Comparison of ENCODE assay signal across 11 mouse cellular contexts in the genomic region with DNA sequence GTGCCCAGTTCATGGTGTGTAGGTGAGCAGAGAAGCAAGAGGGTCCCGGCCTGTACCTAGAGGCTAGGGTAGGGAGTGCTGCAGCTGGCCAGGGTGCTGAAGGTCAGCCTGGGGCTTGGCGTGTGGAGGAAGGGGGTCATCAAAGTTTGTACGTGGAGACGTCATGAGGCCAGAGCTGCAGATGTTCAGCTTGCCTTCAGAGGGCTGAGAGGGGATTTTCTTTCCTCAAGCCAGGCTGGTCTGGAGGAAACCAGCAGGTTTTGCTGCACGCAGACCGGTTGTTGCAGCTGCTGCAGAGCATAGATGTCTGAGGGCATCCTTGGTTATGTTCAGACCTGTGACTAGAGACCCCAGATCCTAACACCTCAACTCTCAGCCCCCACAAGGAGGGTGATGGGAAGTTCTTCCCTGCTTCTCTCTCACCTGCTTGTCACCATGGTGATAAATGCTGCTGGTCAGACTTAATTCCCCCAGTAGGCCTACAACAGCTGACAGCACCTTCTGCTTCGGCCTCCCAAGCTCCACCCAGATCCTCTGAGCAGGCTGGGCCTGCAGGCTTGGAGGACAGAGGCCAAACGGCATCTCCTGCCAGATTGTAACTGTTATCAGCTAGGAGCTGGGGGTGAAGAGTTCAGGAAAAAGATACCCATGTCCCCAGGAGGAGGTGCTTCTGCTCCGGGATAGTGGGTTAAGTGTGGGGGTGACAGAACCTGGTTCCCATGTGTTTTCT. TPM values are rescaled to one million over a fixed set of nuclear protein-coding genes. Genes with fewer than 3 reads are reported as not detected.
A peak's percentile ranks its signal among the peaks of the same experiment; 100 is the strongest.
DNase-seq lines count a peak whose midpoint lies in the region; ATAC-seq and TF ChIP-seq lines count a peak whose summit lies in the region.
"Had no signal": no experiment of that assay in that cellular context is flagged by ENCODE, and none has a peak within 500 bp of the region (broad histone marks: within the 10 kb centered on the region; RNA-seq: fewer than 3 reads in every experiment).

No protein-coding gene starts in this region.

- TF ChIP-seq CTCF in spleen, adult 2 months (IDR thresholded peaks at IDR 0.05; ENCODE audit: extremely low read depth, insufficient read depth, insufficient read length, insufficient replicate concordance), result no peak
- no peak for TF ChIP-seq CTCF in stomach, postnatal 0 days (IDR thresholded peaks at IDR 0.05; ENCODE audit: low read depth)

- ATAC-seq in embryonic facial prominence, embryonic 14.5 days (ENCODE audit: low read depth), result 0 out of 2 replicates have a peak, but pooled peaks have one; percentile 41
- ATAC-seq in stomach, postnatal 0 days (ENCODE audit: low FRiP score, low TSS enrichment), result peak; percentile 39; the same call in 1 of the 2 replicates

- no peak for TF ChIP-seq POLR2A in spleen, adult 2 months (IDR thresholded peaks at IDR 0.05; ENCODE audit: low read depth, low read length)

- H3K4me3 ChIP-seq in embryonic facial prominence, embryonic 14.5 days (ENCODE audit: low read depth, low read length), result no peak overlapping the region
- H3K4me3 ChIP-seq in embryonic facial prominence, embryonic 10.5 days, result no peak overlapping the region
- H3K4me3 ChIP-seq in spleen, adult 2 months (ENCODE audit: extremely low read depth, insufficient read depth, insufficient read length), result peak overlapping the region; percentile 11
- H3K4me3 ChIP-seq in stomach, postnatal 0 days (ENCODE audit: low read depth, low read length), result no peak overlapping the region
- H3K4me3 ChIP-seq: layer of hippocampus, adult 2 months had no signal

- no peak overlapping the region for H3K9ac ChIP-seq in embryonic facial prominence, embryonic 14.5 days (ENCODE audit: low read depth, low read length)
- no peak overlapping the region for H3K9ac ChIP-seq in stomach, postnatal 0 days (ENCODE audit: low read length)

- H3K27me3 ChIP-seq in embryonic facial prominence, embryonic 14.5 days (replicated peaks; ENCODE audit: control insufficient read depth, insufficient read depth, low read length), result no peaks in the 10 kb centered on the region
- H3K27me3 ChIP-seq in embryonic facial prominence, embryonic 10.5 days (replicated peaks; ENCODE audit: low read depth, poor library complexity, severe bottlenecking), result no peaks in the 10 kb centered on the region
- no peaks in the 10 kb centered on the region for H3K27me3 ChIP-seq in spleen, adult 2 months (ENCODE audit: control insufficient read depth, insufficient read depth, low read length)
- no peaks in the 10 kb centered on the region for H3K27me3 ChIP-seq in stomach, postnatal 0 days (ENCODE audit: control insufficient read depth, insufficient read depth, low read length)

- no peak overlapping the region for H3K27ac ChIP-seq in embryonic facial prominence, embryonic 14.5 days (replicated peaks; ENCODE audit: low read depth, low read length)
- H3K27ac ChIP-seq in embryonic facial prominence, embryonic 10.5 days (replicated peaks), result no peak overlapping the region
- H3K27ac ChIP-seq in spleen, adult 2 months (ENCODE audit: insufficient read depth, low read length), result peak overlapping the region; percentile 89
- H3K27ac ChIP-seq in stomach, postnatal 0 days (replicated peaks), result no peak overlapping the region
- H3K27ac ChIP-seq: layer of hippocampus, adult 2 months had no signal

- H3K4me1 ChIP-seq in embryonic facial prominence, embryonic 14.5 days (ENCODE audit: control insufficient read depth, insufficient read depth, low read length), result no peaks in the 10 kb centered on the region
- H3K4me1 ChIP-seq in embryonic facial prominence, embryonic 10.5 days, result peaks cover 16% of the 10 kb centered on the region
- peaks cover 24% of the 10 kb centered on the region for H3K4me1 ChIP-seq in spleen, adult 2 months (ENCODE audit: control insufficient read depth, insufficient read depth, insufficient read length)
- no peaks in the 10 kb centered on the region for H3K4me1 ChIP-seq in stomach, postnatal 0 days (replicated peaks; ENCODE audit: control insufficient read depth, insufficient read depth)

- no peaks in the 10 kb centered on the region for H3K36me3 ChIP-seq in embryonic facial prominence, embryonic 14.5 days (ENCODE audit: control insufficient read depth, insufficient read depth, low read length)
- H3K36me3 ChIP-seq in embryonic facial prominence, embryonic 10.5 days (replicated peaks), result no peaks in the 10 kb centered on the region
- no peaks in the 10 kb centered on the region for H3K36me3 ChIP-seq in spleen, adult 2 months (ENCODE audit: control insufficient read depth, insufficient read depth, low read length)
- H3K36me3 ChIP-seq in stomach, postnatal 0 days (ENCODE audit: control insufficient read depth, insufficient read depth, low read length), result no peaks in the 10 kb centered on the region

- DNase-seq in embryonic facial prominence, embryonic 14.5 days (ENCODE audit: low spot score), result peak; percentile 17
- no peak for DNase-seq in embryonic facial prominence, embryonic 10.5 days (ENCODE audit: low spot score)
- no peak for DNase-seq in spleen, adult 2 months (ENCODE audit: low read depth in 1 of 2, low spot score in 2 of 2)
- no peak for DNase-seq in spleen, adult 12 weeks (ENCODE audit: low spot score)
- peak; percentile 57 for DNase-seq in induced T-regulatory cell, adult 2 months (ENCODE audit: low read depth)
- DNase-seq in stomach, postnatal 0 days (ENCODE audit: low spot score), result no peak
- DNase-seq in left cerebral cortex, adult 18-20 months (ENCODE audit: low spot score in 2 of 2), result no peak
- DNase-seq in gastrocnemius, adult 18-20 months (ENCODE audit: low spot score), result no peak
- DNase-seq: adrenal gland, adult 2 months had no signal

- H3K9me3 ChIP-seq in embryonic facial prominence, embryonic 14.5 days (ENCODE audit: control insufficient read depth, low read length), result peaks cover 11% of the 10 kb centered on the region; the same call in 1 of the 2 replicates
- H3K9me3 ChIP-seq in embryonic facial prominence, embryonic 10.5 days, result peaks cover 4% of the 10 kb centered on the region; the same call in 1 of the 2 replicates
- no peaks in the 10 kb centered on the region for H3K9me3 ChIP-seq in stomach, postnatal 0 days (ENCODE audit: control insufficient read depth, low read length)

- no peak for TF ChIP-seq EP300 in stomach, postnatal 0 days (optimal IDR thresholded peaks at IDR 0.05)

- H3K4me2 ChIP-seq in embryonic facial prominence, embryonic 14.5 days (ENCODE audit: low read depth, low read length), result no peak overlapping the region
- no peak overlapping the region for H3K4me2 ChIP-seq in stomach, postnatal 0 days (replicated peaks; ENCODE audit: low read depth)
- H3K4me2 ChIP-seq: heart, embryonic 11.5 days had no signal

- 46% methylated on average over 9 of the region's 9 CpGs for WGBS in embryonic facial prominence, embryonic 14.5 days
- 54% methylated on average over 9 of the region's 9 CpGs for WGBS in embryonic facial prominence, embryonic 10.5 days
- WGBS in spleen, adult 2 months, result 17% methylated on average over 9 of the region's 9 CpGs
- WGBS in stomach, postnatal 0 days, result 37% methylated on average over 9 of the region's 9 CpGs

RNA-seq across cellular contexts. Expression of gene Coro2a, which starts 27.8 kb away (rescaled TPM):
- polyA plus RNA-seq in embryonic facial prominence, embryonic 14.5 days (2014; fragmentation: Nextera tagmentation; extraction: Ambion mirVana), result 4.0 and 5.0 TPM in 2 replicates
- 7.1 and 8.5 TPM in 2 replicates for polyA plus RNA-seq in embryonic facial prominence, embryonic 10.5 days (2016; fragmentation: Nextera tagmentation; extraction: Ambion mirVana)
- 36.0 and 51.3 TPM in 2 replicates for polyA plus RNA-seq in spleen, adult 2 months (2012; rRNA removed)
- polyA plus RNA-seq in stomach, postnatal 0 days (2015; fragmentation: Nextera tagmentation; extraction: Ambion mirVana), result 16.7 and 17.2 TPM in 2 replicates
- total RNA-seq in left cerebral cortex, adult 18-20 months (2021), result 10 to 100 TPM; 23.5 to 26.2 TPM
- total RNA-seq in gastrocnemius, adult 18-20 months (2021), result under 1 TPM; 0.11 to 0.26 TPM

RNA-seq across cellular contexts. Expression of gene Trim14, which starts 38.2 kb away (rescaled TPM):
- 2.9 and 4.0 TPM in 2 replicates for polyA plus RNA-seq in embryonic facial prominence, embryonic 14.5 days (2014; fragmentation: Nextera tagmentation; extraction: Ambion mirVana)
- polyA plus RNA-seq in embryonic facial prominence, embryonic 10.5 days (2016; fragmentation: Nextera tagmentation; extraction: Ambion mirVana), result 0.59 and 0.64 TPM in 2 replicates
- polyA plus RNA-seq in spleen, adult 2 months (2012; rRNA removed), result 26.9 and 45.0 TPM in 2 replicates
- polyA plus RNA-seq in stomach, postnatal 0 days (2015; fragmentation: Nextera tagmentation; extraction: Ambion mirVana), result 4.0 and 4.5 TPM in 2 replicates
- total RNA-seq in left cerebral cortex, adult 18-20 months (2021), result 1 to 10 TPM in 1 of 2 experiments, under 1 TPM in 1; 0.74 to 1.3 TPM
- total RNA-seq in gastrocnemius, adult 18-20 months (2021), result under 1 TPM; 0.50 to 0.76 TPM

Comparison
In these comparisons a context has a peak if more than half of its experiments do, and no peak if none do; other contexts are left out.
1. DNase-seq: peak in embryonic facial prominence, embryonic 14.5 days (single experiment) and induced T-regulatory cell, adult 2 months (single experiment); none in embryonic facial prominence, embryonic 10.5 days (single experiment), spleen, adult 2 months (0 of 2), spleen, adult 12 weeks (single experiment), stomach, postnatal 0 days (single experiment), left cerebral cortex, adult 18-20 months (0 of 2) and gastrocnemius, adult 18-20 months (single experiment).